Mouse (Mus musculus): ENCODE measurements around the gene Tcap.

Gene Tcap

GRCm38 (mm10) chr11:98355732-98356299 is 27.8 kb upstream of the Tcap start:
- DNase-seq: peak; percentile 77

GRCm38 (mm10) chr11:98356625-98357394 is 26.8 kb upstream of the Tcap start:
- no peak for DNase-seq

GRCm38 (mm10) chr11:98357396-98358160 is 26.0 kb upstream of the Tcap start:
- no peak for DNase-seq

- DNase-seq: peak; percentile 92
These were observed 25.2 kb upstream of the Tcap start, which contains the start of gene Stard3 for GRCm38 (mm10) chr11:98358161-98359083. TSS of gene Stard3 (plus strand) at chr11:98358368.

GRCm38 (mm10) chr11:98360866-98361521 is 22.6 kb upstream of the Tcap start:
- DNase-seq: no peak

- DNase-seq: no peak
These were observed 19.8 kb upstream of the Tcap start for GRCm38 (mm10) chr11:98363817-98364216.

GRCm38 (mm10) chr11:98364410-98364809 is 19.2 kb upstream of the Tcap start:
- DNase-seq: no peak

GRCm38 (mm10) chr11:98366290-98366689 is 17.3 kb upstream of the Tcap start:
- DNase-seq: no peak

GRCm38 (mm10) chr11:98367171-98367862 is 16.3 kb upstream of the Tcap start:
- no peak for DNase-seq

- DNase-seq: no peak
These were observed 15.8 kb upstream of the Tcap start for GRCm38 (mm10) chr11:98367863-98368186.

- DNase-seq: no peak
These were observed 14.3 kb upstream of the Tcap start for GRCm38 (mm10) chr11:98369337-98369736.

GRCm38 (mm10) chr11:98370588-98370987 is 13.0 kb upstream of the Tcap start:
- DNase-seq: no peak

- no peak for DNase-seq
These were observed 11.9 kb upstream of the Tcap start for GRCm38 (mm10) chr11:98371556-98372240.

GRCm38 (mm10) chr11:98372406-98372805 is 11.2 kb upstream of the Tcap start:
- DNase-seq: peak; percentile 66

GRCm38 (mm10) chr11:98373244-98373643 is 10.4 kb upstream of the Tcap start:
- DNase-seq: no peak

GRCm38 (mm10) chr11:98374266-98374665 is 9.3 kb upstream of the Tcap start:
- DNase-seq: no peak

GRCm38 (mm10) chr11:98376756-98377155 is 6.9 kb upstream of the Tcap start:
- no peak for DNase-seq

- DNase-seq: no peak
These were observed 5.8 kb upstream of the Tcap start for GRCm38 (mm10) chr11:98377787-98378186.

GRCm38 (mm10) chr11:98379379-98379778 is 4.2 kb upstream of the Tcap start:
- no peak for DNase-seq

- DNase-seq: peak; percentile 57
These were observed 3.5 kb upstream of the Tcap start for GRCm38 (mm10) chr11:98380106-98380505.

GRCm38 (mm10) chr11:98381651-98382050 is 2.0 kb upstream of the Tcap start:
- DNase-seq: no peak

All from kidney, adult 9 months (tissue).